Mouse (Mus musculus): Measurements from ENCODE around the gene Tmem59l. TPM values are rescaled to one million over a fixed set of nuclear protein-coding genes. Genes with fewer than 3 reads are reported as not detected.

The Tmem59l gene
- total RNA-seq, 2 experiments from 2014 or later: 312 to 335 TPM

GRCm38 (mm10) chr8:70459636-70460035 lies 27.5 kb downstream of the Tmem59l start:
- DNase-seq: no peak

DNA sequence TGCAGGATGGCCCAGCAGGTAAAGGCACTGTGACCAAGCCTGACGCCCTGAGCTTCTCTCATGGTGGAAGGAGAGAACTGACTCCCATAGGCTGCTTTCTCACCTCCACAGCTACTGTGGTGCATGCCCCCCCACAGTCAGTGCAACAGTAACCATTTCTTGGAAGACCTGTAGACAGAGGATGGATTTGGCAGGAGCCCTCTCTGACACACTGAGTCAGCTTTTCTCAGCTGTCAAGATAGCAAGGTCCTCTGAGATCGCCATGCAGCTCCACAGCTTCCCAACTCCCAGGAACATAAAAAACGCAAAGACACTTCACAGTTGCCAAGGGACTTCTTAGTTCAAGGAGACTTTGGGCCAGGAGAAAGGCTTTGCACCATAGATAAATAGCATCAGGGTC lies 28.7 kb downstream of the Tmem59l start:
- no peak for DNase-seq

GRCm38 (mm10) chr8:70457882-70458281 lies 29.3 kb downstream of the Tmem59l start:
- DNase-seq: no peak

DNA sequence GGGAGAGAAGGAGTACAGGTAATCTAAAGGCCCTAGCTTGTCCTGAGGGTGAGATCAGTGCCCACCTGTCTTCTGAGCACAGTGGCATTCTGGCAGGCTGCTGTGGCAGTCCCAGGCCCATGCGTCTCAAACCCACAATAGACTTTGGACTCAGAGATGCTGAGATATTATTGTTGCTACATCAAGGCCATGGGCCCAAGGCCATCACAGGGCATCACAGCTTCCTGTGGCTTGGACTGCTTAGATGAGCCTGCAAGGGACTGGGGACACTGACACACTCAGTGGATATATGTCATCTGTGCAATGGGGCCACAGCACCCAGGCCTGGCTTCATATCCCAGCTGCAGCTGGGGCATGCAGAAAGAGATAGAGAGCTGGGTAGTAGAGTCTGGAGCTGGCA lies 30.2 kb downstream of the Tmem59l start:
- DNase-seq: no peak

- no peak for DNase-seq
Observed at GRCm38 (mm10) chr8:70453852-70454251, 33.3 kb downstream of the Tmem59l start.

DNA sequence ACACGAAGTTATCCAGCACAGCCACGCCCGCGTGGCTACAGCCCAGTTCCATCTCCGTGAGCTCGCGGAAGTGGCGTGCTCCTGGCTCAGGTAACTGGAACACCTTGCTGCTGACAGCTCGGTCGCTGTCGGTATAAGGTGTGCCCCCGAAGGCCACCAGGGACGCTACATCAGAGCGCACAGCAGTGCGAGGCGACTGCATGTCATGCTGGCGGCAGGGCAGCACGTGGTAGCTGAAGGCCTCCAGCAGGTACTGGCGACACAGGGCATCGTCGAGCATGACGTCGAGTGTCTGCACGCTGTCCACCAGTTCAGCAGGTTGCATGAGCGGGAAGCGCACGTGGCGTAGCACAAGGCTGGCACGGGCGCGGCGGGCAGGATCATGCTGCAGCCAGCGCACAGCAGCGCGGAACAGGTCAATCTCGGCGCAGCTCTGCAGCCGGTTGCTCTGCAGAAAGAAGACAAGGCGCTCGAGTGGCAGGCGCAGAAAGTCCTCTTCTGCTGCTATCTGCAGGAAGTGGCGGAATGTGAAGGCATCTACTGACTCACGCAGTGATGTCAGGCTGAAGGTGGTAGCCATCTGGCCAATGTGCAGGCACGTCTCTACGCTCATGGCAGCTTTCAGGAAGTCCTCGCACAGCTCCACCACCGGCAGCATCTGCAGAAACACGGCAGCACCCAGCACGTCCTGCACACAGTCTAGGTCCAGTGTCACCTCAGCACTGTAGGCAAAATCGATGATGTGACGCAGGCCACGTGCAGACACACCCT lies 34.8 kb downstream of the Tmem59l start:
- no peak for DNase-seq

GRCm38 (mm10) chr8:70447639-70448420 lies 39.3 kb downstream of the Tmem59l start:
- peak; percentile 55 to 63 for DNase-seq

DNA sequence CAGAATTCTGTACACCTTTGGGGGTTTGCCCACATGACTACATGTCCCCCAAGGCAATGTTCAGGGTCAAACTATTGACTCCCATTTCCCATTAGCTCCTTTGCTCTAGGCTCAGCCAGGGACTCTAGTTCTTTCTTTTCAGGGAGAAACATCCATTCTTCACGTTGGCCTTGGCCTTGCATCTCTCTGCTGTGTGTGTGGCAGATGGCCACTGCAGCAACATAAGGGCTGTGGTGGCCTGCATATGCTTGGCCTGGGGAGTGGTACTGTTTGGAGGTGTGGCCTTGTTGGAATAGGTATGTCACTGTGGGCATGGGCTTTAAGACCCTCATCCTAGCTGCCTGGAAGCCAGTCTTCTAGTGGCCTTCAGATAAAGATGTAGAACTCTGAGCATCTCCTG lies 41.2 kb downstream of the Tmem59l start:
- no peak for DNase-seq

DNA sequence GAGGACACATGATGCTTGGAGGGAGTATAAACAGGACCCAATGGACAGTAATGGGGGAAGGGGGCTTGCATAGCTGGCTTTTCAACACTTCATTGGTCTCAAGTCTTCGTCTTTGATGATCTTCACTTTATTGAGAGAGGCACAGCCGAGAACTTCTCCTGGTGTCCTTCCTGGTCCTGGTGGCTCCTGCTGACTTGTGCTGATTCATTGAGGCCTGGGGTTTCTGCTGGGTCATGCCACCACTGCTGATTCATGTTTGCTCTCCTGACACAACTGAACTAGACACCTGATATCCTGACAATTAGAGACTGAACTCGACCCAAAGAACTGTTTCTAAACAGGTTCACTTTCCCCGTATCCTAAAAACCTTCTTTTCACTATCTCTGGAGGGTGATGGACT lies 43.8 kb downstream of the Tmem59l start:
- no peak for DNase-seq

GRCm38 (mm10) chr8:70441565-70441964 lies 45.6 kb downstream of the Tmem59l start:
- DNase-seq: no peak

DNA sequence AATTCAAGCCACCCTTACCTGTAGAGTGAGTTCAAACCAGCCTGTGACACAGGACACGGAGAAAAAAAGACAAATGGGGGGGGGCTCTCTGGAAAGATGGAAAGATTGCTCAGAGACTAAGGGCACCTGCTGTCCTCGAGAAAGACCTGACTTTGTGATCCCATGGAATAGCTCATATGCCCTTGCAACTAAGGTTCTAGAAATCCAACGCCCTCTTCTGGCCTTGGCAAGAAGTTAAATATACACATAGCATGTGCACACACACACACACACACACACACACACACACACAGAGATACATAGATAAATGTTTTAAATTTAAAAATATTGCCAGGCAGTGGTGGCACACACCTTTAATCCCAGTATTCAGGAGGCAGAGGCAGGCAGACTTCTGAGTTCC lies 46.9 kb downstream of the Tmem59l start:
- no peak for DNase-seq

GRCm38 (mm10) chr8:70439848-70440179 lies 47.3 kb downstream of the Tmem59l start:
- DNase-seq: no peak

DNA sequence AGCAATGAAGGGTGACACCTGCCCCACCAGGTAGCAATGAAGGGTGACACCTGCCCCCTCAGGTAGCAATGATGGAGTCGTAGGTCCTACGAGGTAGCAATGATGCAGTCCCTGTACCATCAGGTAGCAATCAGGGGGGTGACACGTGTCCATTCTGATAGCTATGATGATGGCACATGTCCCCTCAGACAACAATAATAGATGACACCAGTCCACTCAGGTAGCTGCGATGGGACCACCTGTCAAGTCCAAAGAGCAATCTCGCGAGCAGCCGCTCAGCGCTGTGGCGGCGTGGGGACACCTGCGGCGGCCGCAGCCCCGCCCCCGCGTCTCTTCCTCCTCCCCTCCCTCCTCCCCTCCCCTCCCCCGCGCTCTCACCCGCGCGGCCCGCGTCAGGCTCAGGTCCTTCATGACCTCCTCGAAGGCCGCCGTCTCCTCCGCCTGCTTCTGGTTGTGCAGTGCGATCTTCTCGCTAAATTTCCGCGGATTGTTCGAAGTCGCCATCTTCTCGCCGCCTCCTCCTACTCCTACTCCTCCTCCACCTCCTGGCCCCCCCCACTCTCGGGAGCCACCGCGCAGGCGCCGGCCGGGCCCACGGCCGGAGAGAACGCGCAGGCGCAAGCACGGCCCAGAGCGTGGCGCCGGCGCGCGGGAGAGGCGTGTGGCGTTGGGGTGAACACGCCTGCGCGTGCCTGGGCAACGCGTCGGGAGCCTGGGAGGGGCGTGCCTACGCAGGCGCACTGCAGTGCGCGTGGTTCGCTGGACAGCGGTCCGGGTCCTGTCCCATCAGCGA lies 47.9 kb downstream of the Tmem59l start, which contains the start of gene Crtc1:
Crtc1 (minus strand) TSS at position 525 of the 793 bp plus-strand sequence.
- DNase-seq: peak; percentile 97

DNA sequence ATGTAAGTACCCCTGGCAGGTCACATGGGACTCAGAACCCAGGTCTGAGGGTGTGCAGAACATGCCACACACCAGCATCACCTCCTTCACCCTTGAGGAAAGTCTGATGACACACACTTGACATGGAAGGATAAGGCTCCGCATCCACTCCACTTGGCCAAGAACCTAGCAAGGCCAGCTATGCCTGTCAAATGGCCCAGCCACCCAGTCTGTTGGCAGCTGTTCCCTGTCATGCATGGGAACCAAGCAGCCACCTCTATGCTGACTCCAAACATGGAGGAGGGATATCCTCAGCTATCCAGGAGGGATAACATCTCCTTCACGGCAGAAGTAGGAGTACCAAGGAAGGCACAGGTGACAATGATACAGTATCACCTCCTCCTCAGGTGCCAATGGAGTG lies 48.7 kb downstream of the Tmem59l start:
- DNase-seq: no peak

DNA sequence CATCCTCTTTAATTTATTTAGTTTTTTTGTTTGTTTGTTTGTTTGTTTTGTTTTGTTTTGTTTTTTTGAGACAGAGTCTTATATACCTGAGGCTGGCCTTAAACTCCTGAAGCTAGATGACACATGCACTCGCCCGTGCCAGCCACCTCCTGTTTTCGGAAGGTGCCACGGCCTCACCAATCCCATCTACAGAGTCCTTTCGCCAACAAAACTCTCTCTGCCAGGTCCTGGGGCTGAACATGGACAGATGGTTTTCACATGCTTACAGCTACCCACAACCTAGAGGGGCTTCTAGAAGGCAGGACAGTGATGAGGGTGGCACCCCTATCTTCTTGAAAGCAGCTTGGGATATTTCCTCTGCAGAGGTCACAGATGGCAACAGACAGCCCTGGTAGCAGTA lies 52.0 kb downstream of the Tmem59l start:
- no peak for DNase-seq

Other genes with a start within 250 kb of the Tmem59l start
- gene Homer3, start 204.5 kb downstream of the Tmem59l start, total RNA-seq (2021): 10 to 100 TPM; 77.3 to 86.6 TPM
- gene Ddx49, start 184.9 kb downstream of the Tmem59l start, total RNA-seq (2021): 10 to 100 TPM; 39.7 to 40.2 TPM
- gene Cope, start 184.8 kb downstream of the Tmem59l start, total RNA-seq (2021): 100 to 1,000 TPM; 129 to 133 TPM
- 100 to 1,000 TPM; 116 to 127 TPM for gene Cers1, start 171.6 kb downstream of the Tmem59l start, total RNA-seq (2021)
- 10 to 100 TPM; 11.2 to 18.7 TPM for gene Gdf1, start 157.5 kb downstream of the Tmem59l start, total RNA-seq (2021)
- gene Upf1, start 134.1 kb downstream of the Tmem59l start, total RNA-seq (2021): 10 to 100 TPM; 70.4 to 72.6 TPM
- under 1 TPM; 0.32 to 0.91 TPM for gene Comp, start 113.8 kb downstream of the Tmem59l start, total RNA-seq (2021)
- gene Crtc1, start 47.8 kb downstream of the Tmem59l start, total RNA-seq (2021): 100 to 1,000 TPM; 181 to 187 TPM
- gene Klhl26, start 10.4 kb downstream of the Tmem59l start, total RNA-seq (2021): 10 to 100 TPM; 57.4 to 59.0 TPM
- 10 to 100 TPM; 42.9 to 45.2 TPM for gene Crlf1, start 5.8 kb upstream of the Tmem59l start, total RNA-seq (2021)
- gene Rex1bd, start 19.4 kb upstream of the Tmem59l start, total RNA-seq (2021): 100 to 1,000 TPM in 1 of 2 experiments, 10 to 100 TPM in 1; 97.5 to 102 TPM
- 100 to 1,000 TPM; 947 to 957 TPM for gene Uba52, start 23.4 kb upstream of the Tmem59l start, total RNA-seq (2021)
- 100 to 1,000 TPM; 436 to 447 TPM for gene Fkbp8, start 40.4 kb upstream of the Tmem59l start, total RNA-seq (2021)
- 10 to 100 TPM; 38.2 to 38.3 TPM for gene Kxd1, start 40.6 kb upstream of the Tmem59l start, total RNA-seq (2021)
- 10 to 100 TPM; 18.6 to 23.4 TPM for gene Ell, start 52.1 kb upstream of the Tmem59l start, total RNA-seq (2021)
- 10 to 100 TPM; 42.9 to 54.3 TPM for gene Isyna1, start 107.0 kb upstream of the Tmem59l start, total RNA-seq (2021)
- gene Ssbp4, start 121.5 kb upstream of the Tmem59l start, total RNA-seq (2021): 100 to 1,000 TPM; 276 to 279 TPM
- gene Lrrc25, start 128.8 kb upstream of the Tmem59l start, total RNA-seq (2021): 1 to 10 TPM in 1 of 2 experiments, under 1 TPM in 1; 0.33 to 1.0 TPM
- not detected for gene Gdf15, start 145.1 kb upstream of the Tmem59l start, total RNA-seq (2021)
- 10 to 100 TPM; 23.1 TPM for gene Pgpep1, start 173.0 kb upstream of the Tmem59l start, total RNA-seq (2021)
- gene Lsm4, start 185.9 kb upstream of the Tmem59l start, total RNA-seq (2021): 10 to 100 TPM; 60.3 to 68.5 TPM
- 100 to 1,000 TPM; 157 to 183 TPM for gene Jund, start 211.6 kb upstream of the Tmem59l start, total RNA-seq (2021)
- under 1 TPM; 0.08 to 0.10 TPM for gene Iqcn, start 216.1 kb upstream of the Tmem59l start, total RNA-seq (2021)
- not detected for gene Gm3336, start 231.2 kb upstream of the Tmem59l start, total RNA-seq (2021)
- 1 to 10 TPM; 1.5 to 2.4 TPM for gene Pde4c, start 236.4 kb upstream of the Tmem59l start, total RNA-seq (2021)

Measured in layer of hippocampus, postnatal 36 days (tissue).